Mouse (Mus musculus): ENCODE results near the gene Dgkg. TPM values are rescaled to one million over a fixed set of nuclear protein-coding genes. Genes with fewer than 3 reads are reported as not detected.
A peak's percentile ranks its signal among the peaks of the same experiment; 100 is the strongest.

Gene Dgkg
- polyA plus RNA-seq, 1 experiment, result 12.8 TPM

DNA sequence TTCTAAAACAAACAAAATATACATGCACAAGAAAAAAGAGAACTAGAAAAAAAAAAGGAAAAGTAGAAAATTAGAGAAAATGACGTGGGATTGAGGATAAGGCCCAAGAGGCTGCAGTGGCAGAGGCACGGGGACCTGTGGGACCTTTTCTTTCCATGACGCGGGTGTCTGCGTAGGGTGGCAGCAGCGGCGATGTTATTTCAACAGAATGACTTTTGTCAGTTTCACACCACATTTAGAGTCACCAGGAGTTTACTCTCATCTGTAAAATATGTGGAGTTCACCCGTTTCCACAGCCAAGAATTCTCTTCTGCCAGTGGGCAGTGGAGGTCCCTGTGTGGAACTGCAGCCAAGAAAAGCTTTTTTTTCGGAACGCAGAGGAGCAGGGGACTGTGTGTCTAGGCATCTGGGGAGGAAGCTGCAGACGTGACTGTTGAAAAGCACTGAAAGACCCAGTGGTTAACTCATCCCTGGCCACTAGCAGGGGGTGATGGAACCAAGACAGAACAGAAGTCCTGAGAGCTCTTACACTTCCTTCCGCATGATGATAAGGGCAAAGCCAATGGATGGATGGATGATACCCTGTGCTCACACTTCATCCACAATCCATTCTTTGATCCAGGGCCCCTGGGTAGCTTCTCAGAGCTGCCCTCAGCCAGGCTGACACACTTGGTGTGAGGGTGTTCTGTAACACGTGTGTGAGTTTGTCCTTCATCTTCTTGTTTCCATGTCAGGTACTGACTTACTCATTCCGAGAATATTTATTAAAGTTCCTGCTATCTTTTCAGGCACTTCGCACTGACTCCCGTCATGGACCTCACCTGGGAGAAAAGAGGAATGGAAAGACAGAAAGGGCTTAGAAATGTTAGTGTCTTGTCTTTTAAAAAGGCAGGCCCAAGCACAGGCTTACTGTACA lies 1.1 kb upstream of the Dgkg start:
- no peak overlapping the region for H3K4me3 ChIP-seq (replicated peaks; ENCODE audit: control insufficient read depth, low read depth, low read length)
- WGBS, result 45% methylated on average over 16 of the region's 16 CpGs
- H3K27ac ChIP-seq (ENCODE audit: control insufficient read depth, insufficient read depth, low read depth, low read length, poor library complexity), result peak overlapping the region; percentile 50
- H3K4me1 ChIP-seq (ENCODE audit: control insufficient read depth, insufficient read depth, low read length), result peaks cover 2% of the 10 kb centered on the region; the same call in 1 of the 2 replicates
- TF ChIP-seq POLR2A (IDR thresholded peaks at IDR 0.05; ENCODE audit: borderline replicate concordance, control insufficient read depth, low read depth, low read length) (no peak), CTCF (IDR thresholded peaks at IDR 0.05; ENCODE audit: control insufficient read depth, insufficient read depth, low read length) (no peak)

DNA sequence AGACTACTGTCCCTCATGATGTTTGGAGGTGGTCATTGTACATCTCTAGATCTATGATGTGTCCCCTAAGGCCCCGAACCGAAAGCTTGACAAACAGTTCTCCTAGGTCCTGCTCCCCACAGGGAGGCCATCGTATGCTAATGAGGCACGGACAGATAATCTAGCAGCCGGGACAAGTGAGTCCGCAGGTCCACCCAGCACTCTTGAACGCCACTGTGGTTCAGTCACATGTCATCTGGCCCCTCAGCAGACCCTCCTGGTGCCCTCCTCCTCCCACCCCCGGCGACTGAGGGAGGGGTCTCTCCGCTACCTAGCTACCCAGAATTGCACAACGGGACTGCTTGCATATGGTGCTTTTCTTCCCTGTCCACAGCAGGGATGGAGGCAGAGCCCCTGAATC lies 1.2 kb downstream of the Dgkg start:
- peak; percentile 31; the same call in 1 of the 2 replicates for TF ChIP-seq POLR2A (IDR thresholded peaks at IDR 0.05; ENCODE audit: borderline replicate concordance, control insufficient read depth, low read depth, low read length)
- TF ChIP-seq CTCF (IDR thresholded peaks at IDR 0.05; ENCODE audit: control insufficient read depth, insufficient read depth, low read length), result no peak
- H3K4me1 ChIP-seq (ENCODE audit: control insufficient read depth, insufficient read depth, low read length), result peaks cover 6% of the 10 kb centered on the region
- peak overlapping the region; percentile 72 for H3K4me3 ChIP-seq (replicated peaks; ENCODE audit: control insufficient read depth, low read depth, low read length)
- WGBS, result 3% methylated on average over 11 of the region's 11 CpGs
- peak overlapping the region; percentile 90 for H3K27ac ChIP-seq (ENCODE audit: control insufficient read depth, insufficient read depth, low read depth, low read length, poor library complexity)

DNA sequence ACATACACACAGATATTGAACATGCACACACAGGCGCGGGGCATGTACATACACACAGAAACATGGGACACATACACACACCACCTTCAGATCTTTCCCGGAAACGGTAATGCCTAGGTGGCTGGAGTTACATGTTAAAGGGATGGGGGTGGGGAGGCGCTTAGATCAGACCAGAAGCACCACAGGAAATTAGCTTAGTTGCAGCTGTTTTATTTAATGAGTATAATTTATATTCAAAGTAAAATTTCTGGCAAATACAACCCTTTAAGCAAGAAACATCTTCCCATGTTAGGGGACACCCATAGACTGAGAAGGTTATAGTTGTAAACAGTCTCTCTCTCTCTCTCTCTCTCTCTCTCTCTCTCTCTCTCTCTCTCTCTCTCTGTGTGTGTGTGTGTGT lies 1.8 kb downstream of the Dgkg start:
- TF ChIP-seq POLR2A (IDR thresholded peaks at IDR 0.05; ENCODE audit: borderline replicate concordance, control insufficient read depth, low read depth, low read length) (no peak), CTCF (IDR thresholded peaks at IDR 0.05; ENCODE audit: control insufficient read depth, insufficient read depth, low read length) (no peak)
- WGBS, result 19% methylated on average over 5 of the region's 5 CpGs
- peaks cover 6% of the 10 kb centered on the region for H3K4me1 ChIP-seq (ENCODE audit: control insufficient read depth, insufficient read depth, low read length)
- H3K27ac ChIP-seq (ENCODE audit: control insufficient read depth, insufficient read depth, low read depth, low read length, poor library complexity), result peak overlapping the region; percentile 90; the same call in 1 of the 2 replicates
- peak overlapping the region; percentile 51 for H3K4me3 ChIP-seq (replicated peaks; ENCODE audit: control insufficient read depth, low read depth, low read length)

DNA sequence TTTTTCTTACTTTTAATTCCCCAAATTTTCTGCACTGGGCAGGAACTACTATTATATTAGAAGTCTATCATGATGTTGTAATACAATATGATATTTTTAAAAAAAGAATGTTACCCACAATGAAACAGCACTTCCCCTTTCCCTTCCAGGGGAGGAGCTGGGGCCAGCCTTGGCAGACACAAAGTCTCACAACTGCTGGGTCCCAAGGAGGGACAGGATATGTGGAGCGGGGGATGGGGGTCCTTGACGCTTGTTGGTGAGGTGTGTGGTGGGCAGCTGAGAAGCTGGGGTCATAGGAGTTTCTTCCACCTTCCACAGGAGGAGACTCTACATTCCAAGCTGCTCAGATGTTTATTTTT lies 2.6 kb downstream of the Dgkg start:
- Histone ChIP-seq H3K4me3 (replicated peaks; ENCODE audit: control insufficient read depth, low read depth, low read length) (peak overlapping the region; percentile 51), H3K4me1 (ENCODE audit: control insufficient read depth, insufficient read depth, low read length) (peaks cover 6% of the 10 kb centered on the region), H3K27ac (ENCODE audit: control insufficient read depth, insufficient read depth, low read depth, low read length, poor library complexity) (peak overlapping the region; percentile 86)
- WGBS, result 0% methylated on average over 2 of the region's 2 CpGs
- TF ChIP-seq POLR2A (IDR thresholded peaks at IDR 0.05; ENCODE audit: borderline replicate concordance, control insufficient read depth, low read depth, low read length) (peak; percentile 44; the same call in 1 of the 2 replicates), CTCF (IDR thresholded peaks at IDR 0.05; ENCODE audit: control insufficient read depth, insufficient read depth, low read length) (no peak)

DNA sequence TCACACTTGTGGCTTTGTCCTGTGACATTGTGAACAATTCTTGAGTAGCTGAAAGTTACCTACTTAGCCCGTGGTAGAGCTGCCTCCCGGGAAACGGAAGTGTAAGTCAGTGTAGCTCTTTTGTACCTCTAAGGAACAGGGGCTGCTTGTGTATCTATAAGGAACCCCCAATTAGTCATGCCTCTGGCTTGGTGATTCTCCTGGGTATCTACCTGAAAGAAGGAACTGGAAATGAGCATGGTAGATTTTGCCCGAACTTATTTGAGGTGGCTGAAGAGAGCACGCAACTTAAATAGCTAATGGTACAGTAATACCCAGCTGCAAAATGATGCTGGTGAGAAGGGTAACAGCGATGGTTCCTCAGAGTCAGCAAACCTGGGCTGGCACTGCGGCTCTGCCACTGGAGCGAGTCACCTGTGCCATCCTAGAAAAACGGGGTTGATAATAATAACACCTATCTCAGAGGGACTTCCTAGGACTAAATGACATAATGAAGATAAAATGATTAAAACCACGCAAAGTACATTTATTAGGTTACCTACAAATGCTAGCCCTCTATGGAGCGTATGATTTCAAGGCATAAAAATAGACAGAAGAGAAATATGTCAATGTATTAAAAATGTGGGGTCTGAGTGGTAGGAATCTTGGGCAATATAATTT lies 3.1 kb downstream of the Dgkg start:
- TF ChIP-seq POLR2A (IDR thresholded peaks at IDR 0.05; ENCODE audit: borderline replicate concordance, control insufficient read depth, low read depth, low read length) (no peak), CTCF (IDR thresholded peaks at IDR 0.05; ENCODE audit: control insufficient read depth, insufficient read depth, low read length) (no peak)
- WGBS, result 24% methylated on average over 11 of the region's 11 CpGs
- Histone ChIP-seq H3K4me1 (ENCODE audit: control insufficient read depth, insufficient read depth, low read length) (peaks cover 6% of the 10 kb centered on the region), H3K27ac (ENCODE audit: control insufficient read depth, insufficient read depth, low read depth, low read length, poor library complexity) (peak overlapping the region; percentile 51; the same call in 1 of the 2 replicates), H3K4me3 (replicated peaks; ENCODE audit: control insufficient read depth, low read depth, low read length) (no peak overlapping the region)

DNA sequence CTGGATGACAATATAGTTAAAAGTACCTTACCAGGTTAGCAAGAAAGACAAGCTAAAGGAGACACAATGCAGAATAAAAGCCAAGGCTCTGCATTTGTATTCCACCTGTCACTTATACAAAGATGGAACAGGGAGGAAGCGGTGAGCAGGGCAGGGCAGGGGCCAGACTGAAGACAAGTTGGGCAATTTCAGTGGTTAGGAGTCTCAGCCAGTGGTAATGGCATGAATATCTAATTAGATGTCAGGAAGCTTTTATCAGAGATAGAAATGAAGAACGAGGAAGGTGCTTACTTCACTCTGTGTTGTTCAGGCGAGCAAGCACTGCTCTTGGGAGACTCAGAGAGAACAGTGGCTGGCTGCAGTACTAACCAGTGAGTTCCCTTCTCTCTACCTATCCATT lies 5.8 kb downstream of the Dgkg start:
- no peak for TF ChIP-seq POLR2A (IDR thresholded peaks at IDR 0.05; ENCODE audit: borderline replicate concordance, control insufficient read depth, low read depth, low read length)
- TF ChIP-seq CTCF (IDR thresholded peaks at IDR 0.05; ENCODE audit: control insufficient read depth, insufficient read depth, low read length), result no peak
- no peak overlapping the region for H3K4me3 ChIP-seq (replicated peaks; ENCODE audit: control insufficient read depth, low read depth, low read length)
- peak overlapping the region; percentile 41; the same call in 1 of the 2 replicates for H3K27ac ChIP-seq (ENCODE audit: control insufficient read depth, insufficient read depth, low read depth, low read length, poor library complexity)
- H3K4me1 ChIP-seq (ENCODE audit: control insufficient read depth, insufficient read depth, low read length), result peaks cover 6% of the 10 kb centered on the region
- 6% methylated on average over 3 of the region's 3 CpGs for WGBS

DNA sequence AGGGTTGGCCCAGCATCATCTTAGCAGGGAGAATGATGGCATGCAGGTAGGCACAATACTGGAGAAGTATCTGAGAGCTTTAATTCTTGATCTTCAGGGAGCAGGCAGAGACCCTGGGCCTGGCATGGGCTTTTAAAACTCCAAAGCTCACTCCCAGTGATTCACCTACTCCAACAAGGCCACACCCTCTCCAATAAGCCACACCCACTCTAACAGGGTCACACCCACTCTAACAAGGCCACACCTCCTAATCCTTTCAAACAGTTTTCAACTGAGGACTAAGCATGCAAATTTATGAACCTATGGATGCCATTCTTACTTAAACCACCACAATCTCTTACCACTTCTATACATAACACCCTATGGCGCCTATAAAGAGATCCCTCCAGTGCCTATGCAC lies 11.8 kb downstream of the Dgkg start:
- TF ChIP-seq POLR2A (IDR thresholded peaks at IDR 0.05; ENCODE audit: borderline replicate concordance, control insufficient read depth, low read depth, low read length) (no peak), CTCF (IDR thresholded peaks at IDR 0.05; ENCODE audit: control insufficient read depth, insufficient read depth, low read length) (no peak)
- 74% methylated on average over 1 of the region's 1 CpGs for WGBS
- Histone ChIP-seq H3K4me3 (replicated peaks; ENCODE audit: control insufficient read depth, low read depth, low read length) (no peak overlapping the region), H3K4me1 (ENCODE audit: control insufficient read depth, insufficient read depth, low read length) (no peaks in the 10 kb centered on the region; the same call in 1 of the 2 replicates), H3K27ac (ENCODE audit: control insufficient read depth, insufficient read depth, low read depth, low read length, poor library complexity) (no peak overlapping the region)

DNA sequence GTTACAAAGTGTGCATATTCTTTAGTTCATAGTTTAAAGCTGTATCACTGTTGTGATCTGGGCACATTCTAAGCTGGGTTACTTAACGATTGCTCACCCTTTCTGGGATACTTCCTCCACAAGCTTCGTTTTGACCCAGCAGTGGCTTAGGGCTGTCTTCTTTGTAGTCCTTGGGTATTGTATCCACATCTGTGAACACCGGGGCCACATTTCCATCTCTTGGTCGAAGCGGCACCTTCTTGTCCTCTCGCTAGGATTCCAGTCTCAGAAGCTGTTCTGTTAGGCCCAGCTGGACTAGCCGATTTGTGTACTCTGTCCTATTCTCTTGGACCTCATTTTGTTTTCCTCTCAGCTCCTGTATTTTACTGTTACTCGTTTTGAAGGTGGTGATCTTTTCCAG lies 13.6 kb downstream of the Dgkg start:
- TF ChIP-seq CTCF (IDR thresholded peaks at IDR 0.05; ENCODE audit: control insufficient read depth, insufficient read depth, low read length), result no peak
- TF ChIP-seq POLR2A (IDR thresholded peaks at IDR 0.05; ENCODE audit: borderline replicate concordance, control insufficient read depth, low read depth, low read length), result no peak
- Histone ChIP-seq H3K27ac (ENCODE audit: control insufficient read depth, insufficient read depth, low read depth, low read length, poor library complexity) (no peak overlapping the region), H3K4me3 (replicated peaks; ENCODE audit: control insufficient read depth, low read depth, low read length) (no peak overlapping the region), H3K4me1 (ENCODE audit: control insufficient read depth, insufficient read depth, low read length) (no peaks in the 10 kb centered on the region)
- 62% methylated on average over 8 of the region's 8 CpGs for WGBS
